Mouse (Mus musculus): ENCODE results near the gene Zbtb41.
A peak's percentile ranks its signal among the peaks of the same experiment; 100 is the strongest.

- TF ChIP-seq CTCF (IDR thresholded peaks at IDR 0.05 in 2 of 3, conservative IDR thresholded peaks at IDR 0.05 in 1 of 3; ENCODE audit: control insufficient read depth in 1 of 3, insufficient read depth in 1 of 3, low read depth in 2 of 3, low read length in 3 of 3, poor library complexity in 1 of 3, severe bottlenecking in 1 of 3) (peak; percentile 13 to 32 (median 26); a peak in 3 of 6 replicates), MYC (IDR thresholded peaks at IDR 0.05; ENCODE audit: low read depth, low read length) (no peak), ZMIZ1 (IDR thresholded peaks at IDR 0.05; ENCODE audit: low read depth, low read length) (no peak), POLR2AphosphoS5 (IDR thresholded peaks at IDR 0.05; ENCODE audit: borderline replicate concordance, low read depth, low read length) (no peak), HCFC1 (IDR thresholded peaks at IDR 0.05; ENCODE audit: low read depth, low read length) (no peak), EP300 (IDR thresholded peaks at IDR 0.05; ENCODE audit: low read depth in 1 of 2, low read length in 2 of 2) (no peak), POLR2A (IDR thresholded peaks at IDR 0.05; ENCODE audit: control insufficient read depth in 1 of 2, insufficient read depth in 1 of 2, low read depth in 1 of 2, low read length in 2 of 2, poor library complexity in 1 of 2) (no peak)
Measured at GRCm38 (mm10) chr1:139407701-139408100, 14.4 kb upstream of the Zbtb41 start.

Measured in MEL (cell line).